Mouse (Mus musculus): ENCODE data around the gene Gm10229. TPM values are rescaled to one million over a fixed set of nuclear protein-coding genes. Genes with fewer than 3 reads are reported as not detected.

Gene Gm10229
- not detected for total RNA-seq (2023)

GRCm38 (mm10) chr16:89014984-89015383 is at the start of gene Gm10229:
Gene Gm10229, plus strand, starts transcription at chr16:89015284.

GRCm38 (mm10) chr16:89010659-89011058 is 4.4 kb upstream of the Gm10229 start, which contains the start of gene Krtap22-2:
Gene Krtap22-2, minus strand, starts transcription at chr16:89010759.

GRCm38 (mm10) chr16:89031399-89031798 is 16.3 kb downstream of the Gm10229 start, which contains the start of gene Krtap6-1:
Gene Krtap6-1, plus strand, starts transcription at chr16:89031699.

GRCm38 (mm10) chr16:89041372-89041771 is 26.3 kb downstream of the Gm10229 start, which contains the start of gene Gm10228:
Gene Gm10228, minus strand, starts transcription at chr16:89041472.

GRCm38 (mm10) chr16:89047783-89048182 is 32.7 kb downstream of the Gm10229 start, which contains the start of gene Krtap6-5:
Gene Krtap6-5, minus strand, starts transcription at chr16:89047883.

GRCm38 (mm10) chr16:89063902-89064301 is 48.8 kb downstream of the Gm10229 start, which contains the start of gene 1110025L11Rik:
Gene 1110025L11Rik, minus strand, starts transcription at chr16:89064002.

Other genes starting within 250 kb of the Gm10229 start
- not detected for gene 2310057N15Rik, start 241.1 kb upstream of the Gm10229 start, total RNA-seq (2023)
- gene Gm5965, start 237.4 kb upstream of the Gm10229 start, total RNA-seq (2023): not detected
- not detected for gene Gm20741, start 203.1 kb upstream of the Gm10229 start, total RNA-seq (2023)
- not detected for gene Krtap15, start 195.1 kb upstream of the Gm10229 start, total RNA-seq (2023)
- not detected for gene Krtap14, start 189.1 kb upstream of the Gm10229 start, total RNA-seq (2023)
- gene Krtap19-1, start 145.9 kb upstream of the Gm10229 start, total RNA-seq (2023): not detected
- not detected for gene Krtap19-2, start 141.0 kb upstream of the Gm10229 start, total RNA-seq (2023)
- not detected for gene Krtap19-3, start 137.2 kb upstream of the Gm10229 start, total RNA-seq (2023)
- gene Krtap19-4, start 130.2 kb upstream of the Gm10229 start, total RNA-seq (2023): not detected
- gene Krtap19-5, start 118.8 kb upstream of the Gm10229 start, total RNA-seq (2023): not detected
- not detected for gene Krtap19-9b, start 83.0 kb upstream of the Gm10229 start, total RNA-seq (2023)
- gene Krtap16-3, start 52.4 kb upstream of the Gm10229 start, total RNA-seq (2023): not detected
- gene Krtap22-2, start 4.5 kb upstream of the Gm10229 start, total RNA-seq (2023): not detected
- gene Krtap6-1, start 16.4 kb downstream of the Gm10229 start, total RNA-seq (2023): not detected
- gene Gm10228, start 26.2 kb downstream of the Gm10229 start, total RNA-seq (2023): not detected
- gene Krtap6-5, start 32.6 kb downstream of the Gm10229 start, total RNA-seq (2023): not detected
- gene 1110025L11Rik, start 48.7 kb downstream of the Gm10229 start, total RNA-seq (2023): not detected
- not detected for gene Krtap6-3, start 68.7 kb downstream of the Gm10229 start, total RNA-seq (2023)
- gene Gm6358, start 125.6 kb downstream of the Gm10229 start, total RNA-seq (2023): not detected
- gene Gm10061, start 135.8 kb downstream of the Gm10229 start, total RNA-seq (2023): not detected
- gene Gm9789, start 142.7 kb downstream of the Gm10229 start, total RNA-seq (2023): not detected
- gene Gm7735, start 154.2 kb downstream of the Gm10229 start, total RNA-seq (2023): not detected
- not detected for gene 1110057P08Rik, start 159.5 kb downstream of the Gm10229 start, total RNA-seq (2023)
- gene Krtap20-2, start 190.6 kb downstream of the Gm10229 start, total RNA-seq (2023): not detected

Measured in B cell, adult 67 days (primary cell).